Mouse (Mus musculus) cerebellum, adult 18-20 months (tissue): ENCODE measurements at regions not wholly inside any gene's neighbourhood (a gene's known extent, or its start where the extent isn't known, plus 50 kb on each side); places are given as distances from the start of the nearest gene placed in this dataset.

Experiments
- DNase-seq, 2 experiments: peaks; one replicate each; pipeline ENCODE4 v3.0.0; 2021

GRCm38 (mm10) chr5:4595010-4595409, 162.8 kb downstream of the Fzd1 start:
- no peak for DNase-seq

DNA sequence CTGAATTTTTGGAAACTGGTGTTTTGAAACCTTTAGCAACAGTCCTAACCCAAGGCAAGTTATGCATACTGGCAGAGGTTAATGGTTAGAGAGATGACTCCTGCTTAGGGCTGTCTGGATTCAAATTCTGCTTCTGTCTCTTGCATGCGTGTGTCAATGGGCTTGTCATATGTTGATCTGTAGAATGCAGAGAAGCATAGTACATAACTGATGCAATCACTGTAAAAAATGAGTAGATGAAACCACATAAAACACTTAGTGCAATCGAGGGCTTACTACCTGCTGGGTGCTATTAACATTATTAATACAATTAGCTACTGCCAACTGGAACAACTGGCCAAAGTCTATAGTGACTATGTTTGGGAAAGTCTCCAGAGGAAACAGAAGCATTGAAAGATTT, 163.3 kb downstream of the Fzd1 start:
- no peak for DNase-seq

DNA sequence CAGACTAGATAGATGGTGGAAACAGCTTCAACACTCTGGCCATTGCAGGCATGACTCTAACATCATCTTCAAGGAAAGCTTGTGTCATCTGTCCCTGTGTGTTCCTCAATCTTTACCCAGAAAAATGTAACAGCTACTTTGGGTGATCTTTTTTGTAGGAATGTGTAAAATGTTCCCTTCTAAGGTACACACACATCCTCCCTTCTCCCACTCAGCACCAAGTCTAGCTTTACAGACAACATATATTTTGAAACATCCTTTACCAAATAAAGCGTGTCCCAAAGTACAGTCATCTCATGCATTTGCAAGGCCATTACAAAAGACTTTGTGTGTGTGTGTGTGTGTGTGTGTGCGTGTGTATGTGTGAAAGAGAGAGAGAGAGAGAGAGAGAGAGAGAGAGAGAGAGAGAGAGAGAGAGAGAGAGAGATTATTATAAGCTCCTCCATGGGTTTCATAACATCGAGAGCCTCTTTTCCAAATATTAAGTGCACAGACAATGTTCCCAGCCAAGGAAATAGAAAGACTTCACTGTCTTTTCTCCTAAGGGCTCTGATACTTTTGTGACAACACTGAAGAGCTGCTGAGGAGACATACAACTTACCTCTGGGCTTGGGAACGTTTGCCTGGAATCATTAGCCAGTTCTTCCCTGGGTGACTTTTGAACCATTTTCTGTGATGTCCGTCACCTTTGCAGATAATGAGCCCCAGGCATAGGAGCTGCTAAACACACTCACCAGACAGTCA, 164.0 kb downstream of the Fzd1 start:
- DNase-seq, result no peak

DNA sequence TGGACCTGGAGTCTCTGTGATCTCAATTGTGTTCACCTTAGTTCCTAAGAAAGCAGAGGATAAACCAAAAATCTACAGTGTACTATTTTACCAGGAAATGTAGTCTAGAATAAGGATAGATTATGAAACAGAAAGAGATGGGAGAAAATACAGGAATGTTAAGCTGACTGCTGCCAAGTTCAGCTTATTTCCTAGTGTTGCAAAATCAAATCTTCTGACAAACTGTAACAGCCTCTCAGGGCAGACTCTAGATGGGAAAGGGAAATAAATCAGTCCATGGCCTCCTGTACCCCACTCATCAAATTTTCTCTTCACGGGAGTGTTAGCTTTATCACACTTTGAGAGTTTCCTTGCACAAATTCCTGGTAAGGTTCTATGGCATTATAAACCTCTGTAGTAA, 166.1 kb downstream of the Fzd1 start:
- no peak for DNase-seq

DNA sequence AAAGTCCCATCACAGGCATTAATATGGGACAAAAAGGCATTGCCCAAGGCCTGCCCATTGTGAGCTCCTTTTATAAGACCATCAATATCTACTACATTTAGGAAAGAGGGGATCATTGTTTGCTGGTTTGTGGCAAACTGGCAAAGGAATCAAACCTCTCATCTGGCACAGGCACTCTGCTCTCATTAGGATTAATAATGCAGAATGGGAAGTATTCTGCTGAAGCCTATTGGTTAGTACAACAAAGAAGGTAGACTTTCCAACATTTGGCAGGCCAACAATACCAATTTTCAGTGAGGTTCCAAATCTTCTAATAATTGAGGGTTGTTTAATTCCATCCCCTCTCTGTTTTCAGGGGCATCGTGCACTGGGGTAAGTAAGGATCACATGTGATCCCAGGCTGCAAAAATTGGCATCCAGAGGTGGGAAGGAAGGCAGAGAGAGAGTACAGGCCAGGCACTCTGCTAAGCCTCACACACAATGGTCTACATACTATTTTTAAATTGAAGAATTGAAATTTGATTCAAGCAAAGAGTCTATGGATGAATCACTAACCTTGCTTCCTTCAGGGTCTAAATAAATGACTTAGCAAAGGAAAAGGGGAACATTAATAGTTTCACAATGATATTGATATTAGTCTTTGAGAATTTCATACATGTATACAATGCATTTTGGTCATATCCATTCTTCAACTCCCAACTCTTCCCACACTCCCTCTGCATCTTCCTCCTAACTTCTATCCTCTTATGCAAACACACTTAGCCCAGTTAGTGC, 174.9 kb downstream of the Fzd1 start:
- DNase-seq, result no peak

- DNase-seq, result no peak
Measured at GRCm38 (mm10) chr5:4580185-4580839, 177.5 kb downstream of the Fzd1 start.

- DNase-seq, result no peak
Measured at GRCm38 (mm10) chr5:4578856-4579255, 179.0 kb downstream of the Fzd1 start.

DNA sequence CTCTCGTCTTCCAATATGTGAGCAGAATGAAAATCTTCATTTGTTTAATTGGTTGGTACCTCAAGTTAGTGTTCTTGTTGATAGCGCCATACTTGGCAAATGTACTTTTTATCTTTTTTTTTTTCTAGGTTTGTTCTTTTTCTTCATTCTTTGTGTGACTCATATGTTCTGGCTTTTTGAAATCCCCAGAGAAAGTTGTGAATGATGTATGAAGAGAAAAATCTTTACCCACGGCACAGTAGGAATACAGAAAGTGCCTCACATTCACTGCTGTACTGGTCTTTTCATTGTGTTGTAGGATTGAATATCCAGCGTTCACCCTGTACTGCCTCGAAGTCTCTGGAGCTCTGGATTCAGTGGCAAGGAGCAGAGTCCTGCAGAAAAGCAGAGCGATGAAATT, 180.7 kb downstream of the Fzd1 start:
- DNase-seq, result no peak

DNA sequence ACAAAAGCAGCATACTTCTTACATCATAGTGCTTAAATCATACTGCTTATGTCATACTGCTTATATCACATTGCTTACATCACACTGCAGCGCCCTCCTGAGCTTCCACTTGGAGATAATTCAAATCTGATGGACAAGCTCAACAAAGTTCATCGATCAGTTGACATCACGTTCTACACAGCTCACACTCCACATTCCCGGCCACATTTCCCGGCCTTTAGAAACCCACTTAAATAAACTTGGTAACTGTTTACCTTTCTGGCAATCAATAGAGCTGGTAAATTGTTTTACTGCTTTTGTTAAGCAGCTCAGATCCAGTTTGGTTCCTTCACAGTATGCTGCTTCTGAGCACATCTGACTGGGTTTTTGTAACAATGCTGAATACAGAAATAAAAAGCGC, 194.0 kb downstream of the Fzd1 start:
- DNase-seq, result no peak

GRCm38 (mm10) chr5:4561661-4562060, 196.2 kb downstream of the Fzd1 start:
- no peak for DNase-seq

DNA sequence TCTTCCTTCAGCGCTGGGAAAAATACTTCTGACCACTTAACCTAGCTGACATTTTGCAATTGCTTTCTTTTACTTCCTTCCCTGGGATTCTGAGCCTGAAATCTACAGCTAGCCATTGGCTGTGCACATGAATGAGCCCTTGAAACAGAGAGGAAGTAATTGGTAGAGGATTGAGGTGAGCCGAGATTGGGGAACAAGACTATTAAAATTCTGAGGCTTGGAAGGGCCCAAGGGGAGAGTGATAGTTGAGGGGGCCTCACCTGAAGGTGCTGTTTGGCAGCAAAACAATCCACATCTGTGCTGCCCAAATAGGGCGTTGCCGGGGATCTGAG, 196.7 kb downstream of the Fzd1 start:
- no peak for DNase-seq

DNA sequence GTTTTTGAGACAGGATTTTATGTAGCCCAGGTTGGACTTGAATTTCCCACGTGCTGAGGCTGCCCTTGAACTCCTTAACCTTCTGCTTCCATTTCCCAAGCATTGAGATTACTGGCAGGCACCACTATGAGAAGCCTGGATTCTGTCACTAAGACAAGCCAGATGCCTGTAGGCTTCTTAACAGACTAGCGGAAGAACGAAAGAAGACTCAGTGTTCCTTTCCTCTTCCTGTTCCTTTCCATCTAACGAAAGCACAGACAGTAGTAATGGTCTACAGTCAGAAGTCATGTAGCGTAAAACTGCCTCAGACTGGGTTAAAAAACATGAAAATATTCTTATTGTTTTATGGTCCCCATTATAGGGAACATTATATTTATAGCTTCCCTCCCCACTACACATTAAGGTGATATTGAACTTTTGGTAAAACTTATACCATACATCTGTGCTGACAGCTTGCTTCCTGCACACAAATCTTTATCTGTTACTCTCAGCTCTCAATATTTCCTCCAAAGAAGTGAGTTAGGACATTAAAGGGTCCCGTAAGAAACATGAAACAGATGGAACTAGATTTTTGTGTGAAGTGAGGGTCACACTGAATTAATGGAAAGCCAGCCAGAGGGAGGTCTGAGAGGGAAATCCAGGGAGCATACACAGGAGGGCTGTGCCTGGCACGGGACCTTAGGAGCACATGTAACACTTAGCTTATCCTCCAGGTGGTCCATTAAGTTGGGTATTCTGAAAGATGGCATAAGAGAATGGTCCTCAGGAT, 197.3 kb downstream of the Fzd1 start:
- no peak for DNase-seq

- no peak for DNase-seq
Measured at GRCm38 (mm10) chr5:4554972-4555371, 202.9 kb downstream of the Fzd1 start.

- no peak for DNase-seq
Measured at GRCm38 (mm10) chr5:4538572-4538971, 219.3 kb downstream of the Fzd1 start.

- DNase-seq, result no peak
Measured at GRCm38 (mm10) chr5:4536790-4537189, 221.0 kb downstream of the Fzd1 start.

DNA sequence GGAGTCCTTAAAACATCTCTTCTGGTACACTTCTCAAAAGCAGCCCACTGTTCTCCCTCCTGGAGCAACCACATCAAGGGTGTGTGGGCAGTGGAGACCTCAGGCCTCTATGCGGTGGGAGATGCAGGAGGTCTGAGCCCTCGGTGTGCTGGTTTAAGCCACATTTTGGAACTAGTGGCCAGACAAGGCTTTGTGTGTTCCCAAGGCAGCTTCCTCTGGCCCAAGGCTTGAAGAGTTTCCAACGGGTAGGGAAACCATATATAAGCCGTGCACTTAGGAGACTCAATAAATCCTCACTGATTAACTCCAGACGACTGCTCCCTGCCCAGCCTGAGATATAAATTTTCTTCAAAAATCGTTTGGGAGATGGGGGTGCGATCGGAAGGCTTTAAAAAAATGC, 221.9 kb downstream of the Fzd1 start:
- DNase-seq, result no peak

DNA sequence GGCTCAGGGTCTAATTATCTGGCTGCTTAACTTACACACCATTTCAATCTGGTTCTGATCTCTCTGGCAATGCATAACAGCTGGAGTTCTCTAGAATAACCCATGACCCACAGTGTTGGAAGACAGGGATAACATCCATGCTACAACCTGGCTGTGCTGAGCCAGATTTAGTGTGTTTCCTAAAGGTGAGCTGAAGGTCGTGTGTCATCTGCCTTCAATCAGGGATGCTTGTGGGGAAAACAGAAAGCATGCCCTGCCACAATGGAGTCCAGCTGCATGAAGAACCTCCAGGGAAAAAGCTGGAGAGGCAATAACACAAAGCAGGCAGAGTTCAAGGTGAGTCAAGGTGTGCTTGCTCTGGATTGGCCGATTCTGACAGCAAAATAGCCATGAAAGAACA, 223.3 kb downstream of the Fzd1 start:
- no peak for DNase-seq

GRCm38 (mm10) chr5:4530236-4531067, 227.4 kb downstream of the Fzd1 start:
- DNase-seq, result no peak

GRCm38 (mm10) chr5:4526042-4526815, 231.6 kb downstream of the Fzd1 start:
- DNase-seq, result peak; percentile 70 to 73

DNA sequence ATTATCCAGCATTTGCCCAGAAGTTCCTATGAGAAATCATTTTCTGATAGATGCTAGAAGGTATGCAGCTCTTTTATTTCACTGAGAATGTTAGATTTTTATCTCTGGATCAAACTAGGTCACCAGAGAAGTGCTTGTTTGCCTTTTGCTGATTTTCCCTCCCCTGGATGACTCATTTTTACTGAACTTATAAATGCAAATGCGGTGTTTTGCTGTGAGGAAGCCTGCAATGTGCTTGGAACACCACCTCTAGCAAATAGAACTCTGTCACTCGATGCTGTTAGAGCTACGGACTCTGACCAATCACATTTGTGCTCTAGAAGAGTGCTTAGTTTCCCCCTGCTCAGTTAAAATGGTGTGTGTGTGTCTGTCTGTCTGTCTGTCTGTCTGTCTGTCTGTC, 257.2 kb downstream of the Fzd1 start:
- DNase-seq, result no peak

DNA sequence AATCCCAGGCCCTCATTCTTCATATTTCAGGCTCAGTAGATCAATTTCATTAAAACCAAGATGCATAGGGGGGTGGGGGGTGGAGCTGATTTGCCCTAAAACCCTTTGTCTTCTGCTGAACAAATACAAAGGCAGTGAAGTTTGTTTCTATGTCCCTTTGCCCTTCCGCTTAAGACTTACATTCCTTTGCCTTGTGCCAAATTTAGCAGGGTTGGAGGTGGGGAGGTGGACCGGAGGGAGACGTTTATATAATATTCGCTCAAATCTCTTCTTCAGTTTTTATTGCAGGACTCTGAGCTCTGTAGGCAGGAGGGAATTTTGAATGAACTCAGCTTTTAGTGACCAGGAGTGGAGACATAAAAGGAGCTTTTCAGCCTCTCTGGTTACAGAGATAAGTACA, 258.8 kb downstream of the Fzd1 start:
- DNase-seq, result no peak

DNA sequence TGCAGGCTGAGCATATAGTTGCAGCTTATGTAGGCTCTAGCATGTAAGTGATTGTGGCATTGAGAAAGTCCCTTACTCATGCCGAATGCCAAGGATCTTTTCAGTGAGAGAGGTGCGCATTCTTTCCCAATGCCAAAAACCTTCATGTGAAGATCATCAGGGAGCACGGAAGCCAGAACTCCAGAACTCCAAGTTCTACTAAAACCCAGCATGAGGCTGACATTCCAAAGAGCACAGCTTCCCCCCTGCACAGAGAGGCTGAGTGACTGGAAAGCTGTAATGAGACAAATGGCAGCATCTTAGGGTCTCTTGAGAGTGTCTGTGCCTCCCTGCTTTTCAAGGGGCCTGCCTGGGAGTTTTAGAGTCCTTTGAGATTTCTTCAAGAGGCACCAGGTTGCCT, 259.4 kb downstream of the Fzd1 start:
- DNase-seq, result no peak
